Mouse (Mus musculus) urinary bladder, postnatal 25 days (tissue): ENCODE data around the gene Cep350.
A peak's percentile ranks its signal among the peaks of the same experiment; 100 is the strongest.

ENCODE experiments used
- DNase-seq: peaks from one replicate; pipeline ENCODE4 v3.0.0; 2022; ENCODE audit warnings: low spot score

Gene Cep350

GRCm38 (mm10) chr1:155809706-155810442, 163.2 kb downstream of the Cep350 start:
- peak; percentile 26 for DNase-seq

DNA sequence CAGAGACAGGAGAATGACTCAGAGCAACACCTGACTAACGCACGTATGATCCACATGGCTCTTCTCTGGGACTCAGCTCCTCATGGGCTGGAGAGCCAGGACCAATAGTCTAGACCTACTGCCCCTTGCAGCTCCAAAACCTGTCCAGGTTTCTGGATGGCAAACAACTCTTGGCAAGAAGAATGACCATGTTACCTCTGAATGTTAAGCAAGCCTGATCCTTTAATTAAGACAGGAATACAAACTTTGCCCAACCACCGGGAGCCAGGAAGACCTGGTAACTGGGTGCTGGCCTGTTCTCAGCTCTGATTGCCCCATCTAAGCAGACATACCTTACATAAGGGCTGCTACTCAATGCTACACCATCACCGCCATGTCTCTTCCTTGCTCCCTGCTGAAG, 164.8 kb downstream of the Cep350 start:
- DNase-seq: no peak

DNA sequence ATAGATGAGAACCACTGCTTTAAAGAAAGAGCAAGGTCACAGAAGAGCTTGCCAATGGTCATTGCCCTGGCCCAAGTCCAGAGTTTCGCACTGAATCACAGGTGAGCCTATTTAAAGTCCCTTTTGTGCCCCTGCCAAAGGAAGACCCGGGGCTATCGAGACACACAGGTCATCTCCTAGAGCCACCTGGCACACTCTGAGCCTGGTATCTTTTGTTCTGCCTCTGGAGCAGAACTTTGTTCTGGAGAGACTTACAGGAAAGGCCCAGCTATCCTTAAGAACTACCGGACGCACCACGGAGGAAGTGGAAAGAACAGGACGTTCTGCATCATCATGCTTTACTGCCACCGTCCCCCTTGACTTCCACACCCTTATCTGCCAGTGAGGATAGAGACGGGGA, 167.4 kb downstream of the Cep350 start:
- DNase-seq: no peak

DNA sequence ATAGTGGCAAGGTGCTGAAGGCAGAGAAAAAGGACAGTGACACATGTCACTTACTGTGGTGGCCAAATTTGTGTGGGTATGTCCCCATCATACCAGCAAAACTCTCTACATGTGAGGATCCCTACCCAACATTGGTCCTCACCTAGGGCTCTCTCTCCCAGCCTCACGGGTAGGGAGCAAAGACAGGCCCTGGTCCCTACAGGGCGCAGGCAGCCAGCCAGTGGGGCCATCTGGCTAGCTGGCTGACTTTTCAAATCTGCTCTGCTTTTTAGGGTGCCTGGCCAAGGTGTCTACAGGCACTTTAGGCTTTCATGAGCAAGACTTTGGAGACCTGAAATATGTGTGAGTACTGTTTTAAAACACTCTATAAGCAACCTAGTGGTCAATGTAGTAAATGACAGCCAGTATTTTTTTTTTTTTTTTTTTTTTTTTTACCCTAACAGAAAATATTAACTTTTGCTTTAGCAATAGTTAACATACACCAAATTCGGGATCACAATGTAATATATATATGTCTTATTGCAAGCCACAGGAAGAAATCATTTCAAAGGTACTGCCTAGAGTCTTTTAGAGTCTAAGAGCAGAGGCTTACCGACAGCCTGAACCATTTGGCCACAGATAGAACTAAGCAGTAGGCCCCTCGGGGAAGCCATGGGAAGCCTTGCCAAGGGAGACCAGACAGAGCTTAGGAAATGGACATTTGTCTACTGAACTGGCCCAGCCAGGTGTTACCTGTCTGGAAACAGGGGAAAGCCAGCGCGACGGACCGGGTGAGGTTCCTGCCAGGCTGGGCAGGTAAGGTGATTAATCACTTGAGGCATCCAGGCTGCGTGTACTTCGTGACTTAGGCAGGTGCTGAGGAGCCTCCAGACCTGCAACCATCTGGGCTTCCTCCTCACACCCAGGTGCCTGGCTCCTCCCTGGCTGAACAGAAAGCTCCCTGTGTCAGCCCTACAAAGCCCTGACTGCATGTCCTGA, 171.8 kb downstream of the Cep350 start:
- no peak for DNase-seq

DNA sequence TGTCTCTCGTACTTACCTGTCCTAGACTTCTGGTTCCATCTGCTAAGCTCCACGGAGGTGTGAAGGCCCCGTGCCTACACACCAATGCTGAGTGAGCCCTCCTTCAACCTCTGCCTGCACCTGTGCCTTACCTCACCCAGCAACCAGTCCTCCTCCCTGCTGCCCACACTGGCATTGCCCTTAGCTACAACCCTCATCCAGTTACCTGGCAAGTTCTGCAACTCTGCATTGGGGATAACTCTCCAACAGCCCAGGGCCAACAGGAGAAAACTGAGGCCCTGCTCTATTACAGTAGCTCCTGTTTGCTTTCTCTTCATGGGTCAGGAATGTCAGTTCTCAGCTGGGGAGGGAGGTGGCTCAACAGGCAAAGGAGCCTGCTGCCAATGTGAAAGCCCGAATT, 175.1 kb downstream of the Cep350 start:
- DNase-seq: no peak

DNA sequence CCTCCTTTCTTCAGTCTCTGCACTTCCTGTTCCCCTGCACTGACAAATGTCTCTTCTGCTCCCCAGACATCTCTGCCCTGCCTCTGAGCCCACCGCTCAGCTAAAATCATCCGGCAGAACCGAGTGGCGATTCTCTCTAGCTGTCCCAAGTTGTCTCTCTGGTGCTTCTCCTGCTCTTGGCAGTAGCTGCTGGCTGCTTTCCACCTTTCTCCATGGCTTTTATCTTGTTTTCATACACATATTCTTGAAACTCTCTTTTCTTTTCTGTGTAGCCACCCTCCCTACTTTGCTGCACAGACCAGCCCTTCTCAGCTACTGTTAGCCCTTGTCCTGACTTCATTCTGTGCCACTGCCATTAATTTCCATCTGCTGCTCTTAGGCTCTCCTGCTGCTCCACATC, 175.6 kb downstream of the Cep350 start:
- no peak for DNase-seq

- no peak for DNase-seq
Measured at GRCm38 (mm10) chr1:155796757-155797405, 176.2 kb downstream of the Cep350 start.

- no peak for DNase-seq
Measured at GRCm38 (mm10) chr1:155795791-155796233, 177.2 kb downstream of the Cep350 start.
